Mouse (Mus musculus) myocyte (in vitro differentiated cells): ENCODE results near the gene Fhit. TPM values are rescaled to one million over a fixed set of nuclear protein-coding genes. Genes with fewer than 3 reads are reported as not detected.

Experiments
- H3K27me3 ChIP-seq: one replicate; pipeline ENCODE4 v1.6.1; 2011; ENCODE audit not compliant: control insufficient read depth, insufficient read depth, insufficient read length
- H3K36me3 ChIP-seq: one replicate; pipeline ENCODE4 v1.6.1; 2011; ENCODE audit not compliant: control insufficient read depth, insufficient read depth
- H3K4me2 ChIP-seq: one replicate; pipeline ENCODE4 v1.6.1; 2011; ENCODE audit warnings: low read depth, control low read depth
- H3K4me3 ChIP-seq: one replicate; pipeline ENCODE4 v1.5.1; 2011; ENCODE audit warnings: mild to moderate bottlenecking, control low read depth, moderate library complexity
- H3K79me2 ChIP-seq: one replicate; pipeline ENCODE4 v1.6.1; 2011; ENCODE audit not compliant: control insufficient read depth, insufficient read depth
- H3ac ChIP-seq: one replicate; pipeline ENCODE4 v1.6.1; 2011; ENCODE audit not compliant: control insufficient read depth, insufficient read length
- CEBPB ChIP-seq: IDR thresholded peaks from 2 replicates; pipeline ENCODE4 v1.6.1; 2011; ENCODE audit warnings: mild to moderate bottlenecking, moderate library complexity; ENCODE audit not compliant: poor library complexity, insufficient read depth, severe bottlenecking
- E2F4 ChIP-seq: IDR thresholded peaks from one replicate; pipeline ENCODE4 v1.6.1; 2011; ENCODE audit warnings: mild to moderate bottlenecking, control low read depth, moderate library complexity; ENCODE audit not compliant: insufficient read depth
- MAX ChIP-seq: IDR thresholded peaks from one replicate; pipeline ENCODE4 v1.6.1; 2011; ENCODE audit warnings: low read depth, mild to moderate bottlenecking, control low read depth
- MYOD1 ChIP-seq, 3 experiments: IDR thresholded peaks; one replicate each; pipeline ENCODE4 v1.6.1; 2011; ENCODE audit warnings: control low read depth in 2 of 3, low read depth in 2 of 3, mild to moderate bottlenecking in 2 of 3, moderate library complexity in 1 of 3; ENCODE audit not compliant: insufficient read length in 2 of 3, control insufficient read depth in 1 of 3
- MYOG ChIP-seq, 3 experiments: IDR thresholded peaks; one replicate each; pipeline ENCODE4 v1.6.1; 2011; ENCODE audit warnings: control low read depth in 2 of 3, low read depth in 2 of 3, mild to moderate bottlenecking in 2 of 3; ENCODE audit not compliant: insufficient read length in 2 of 3, control insufficient read depth in 1 of 3, insufficient read depth in 1 of 3
- POLR2A ChIP-seq: IDR thresholded peaks from one replicate; pipeline ENCODE4 v1.6.1; 2011; ENCODE audit warnings: low read depth, mild to moderate bottlenecking, control low read depth, moderate library complexity; ENCODE audit not compliant: insufficient read length
- POLR2AphosphoS2 ChIP-seq: IDR thresholded peaks from one replicate; pipeline ENCODE4 v1.6.1; 2011; ENCODE audit warnings: low read depth, control low read depth; ENCODE audit not compliant: insufficient read length
- REST ChIP-seq: IDR thresholded peaks from one replicate; pipeline ENCODE4 v1.6.1; 2011; ENCODE audit warnings: mild to moderate bottlenecking, control low read depth, moderate library complexity; ENCODE audit not compliant: insufficient read depth, insufficient read length
- SRF ChIP-seq: IDR thresholded peaks from one replicate; pipeline ENCODE4 v1.6.1; 2011; ENCODE audit warnings: low read depth; ENCODE audit not compliant: control insufficient read depth, insufficient read length
- TCF12 ChIP-seq: IDR thresholded peaks from one replicate; pipeline ENCODE4 v1.6.1; 2011; ENCODE audit warnings: mild to moderate bottlenecking, control low read depth; ENCODE audit not compliant: poor library complexity, insufficient read depth, severe bottlenecking
- TCF3 ChIP-seq: IDR thresholded peaks from one replicate; pipeline ENCODE4 v1.6.1; 2011; ENCODE audit warnings: low read depth, control low read depth; ENCODE audit not compliant: insufficient read length
- USF1 ChIP-seq: IDR thresholded peaks from one replicate; pipeline ENCODE4 v1.6.1; 2011; ENCODE audit warnings: low read depth, mild to moderate bottlenecking, control low read depth, moderate library complexity
- polyA plus RNA-seq: library from polyadenylated mRNA; unstranded; fragments of >200 nt; fragmentation: generic; extraction: Trizol; gene quantifications from one replicate; pipeline ENCODE4 v1.2.1, GENCODE M21; 2012; ENCODE audit warnings: missing spikeins

The Fhit gene
- polyA plus RNA-seq, 1 experiment = not detected

DNA sequence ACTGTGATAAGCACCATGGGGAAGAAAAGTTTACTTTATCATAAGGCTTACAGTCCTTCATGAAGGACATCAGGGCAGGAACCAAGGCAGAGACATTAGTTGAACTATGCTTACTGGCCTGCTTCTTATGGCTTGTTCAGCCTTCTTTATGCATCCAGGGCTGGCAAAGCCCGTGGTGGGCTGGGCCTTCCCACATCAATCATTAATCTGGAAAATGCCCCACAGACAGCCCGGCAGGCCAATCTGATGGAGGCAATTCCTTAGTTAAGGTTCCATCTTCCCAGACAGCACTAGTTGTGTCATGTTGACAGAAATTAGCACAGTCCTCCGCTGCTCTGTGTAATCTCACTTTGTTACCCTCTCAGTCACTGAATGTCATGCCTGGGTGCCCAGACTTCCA, 4.1 kb downstream of the Fhit start:
- no peaks in the 10 kb centered on the region for H3K79me2 ChIP-seq
- H3K36me3 ChIP-seq = no peaks in the 10 kb centered on the region
- H3K4me3 ChIP-seq = no peak overlapping the region
- no peaks in the 10 kb centered on the region for H3K27me3 ChIP-seq
- TF ChIP-seq POLR2A (no peak), MYOD1 (IDR thresholded peaks at IDR 0.05; ENCODE audit: control insufficient read depth in 1 of 3, insufficient read length in 2 of 3, low read depth in 2 of 3) (no peak), TCF3 (no peak), E2F4 (no peak)
- H3ac ChIP-seq = no peak overlapping the region
- no peak overlapping the region for H3K4me2 ChIP-seq

- Histone ChIP-seq H3K4me3 (no peak overlapping the region), H3K4me2 (no peak overlapping the region), H3K27me3 (no peaks in the 10 kb centered on the region), H3K79me2 (no peaks in the 10 kb centered on the region), H3ac (no peak overlapping the region), H3K36me3 (no peaks in the 10 kb centered on the region)
- TF ChIP-seq MYOG (IDR thresholded peaks at IDR 0.05; ENCODE audit: control insufficient read depth in 1 of 3, insufficient read depth in 1 of 3, insufficient read length in 2 of 3, low read depth in 2 of 3) (no peak), USF1 (no peak), REST (no peak), TCF3 (no peak), CEBPB (no peak), POLR2AphosphoS2 (no peak), TCF12 (no peak)
Observed at GRCm38 (mm10) chr14:11151634-11152321, 10.1 kb downstream of the Fhit start.

GRCm38 (mm10) chr14:11133787-11134735, 27.8 kb downstream of the Fhit start:
- Histone ChIP-seq H3K79me2 (no peaks in the 10 kb centered on the region), H3ac (no peak overlapping the region), H3K4me2 (no peak overlapping the region), H3K36me3 (no peaks in the 10 kb centered on the region), H3K4me3 (no peak overlapping the region), H3K27me3 (no peaks in the 10 kb centered on the region)
- TF ChIP-seq CEBPB (no peak), POLR2AphosphoS2 (no peak), REST (no peak), MYOG (IDR thresholded peaks at IDR 0.05; ENCODE audit: control insufficient read depth in 1 of 3, insufficient read depth in 1 of 3, insufficient read length in 2 of 3, low read depth in 2 of 3) (no peak), E2F4 (no peak), TCF3 (no peak), MAX (no peak), USF1 (no peak), SRF (no peak), MYOD1 (IDR thresholded peaks at IDR 0.05; ENCODE audit: control insufficient read depth in 1 of 3, insufficient read length in 2 of 3, low read depth in 2 of 3) (no peak), POLR2A (no peak), TCF12 (no peak)

- Histone ChIP-seq H3ac (no peak overlapping the region), H3K4me3 (no peak overlapping the region), H3K4me2 (no peak overlapping the region), H3K79me2 (no peaks in the 10 kb centered on the region), H3K36me3 (no peaks in the 10 kb centered on the region), H3K27me3 (no peaks in the 10 kb centered on the region)
- TF ChIP-seq TCF12 (no peak), REST (no peak), MYOD1 (IDR thresholded peaks at IDR 0.05; ENCODE audit: control insufficient read depth in 1 of 3, insufficient read length in 2 of 3, low read depth in 2 of 3) (no peak), USF1 (no peak), POLR2AphosphoS2 (no peak), E2F4 (no peak)
Observed at GRCm38 (mm10) chr14:11132637-11133474, 29.0 kb downstream of the Fhit start.
